Mouse (Mus musculus): ENCODE measurements around the gene Mapk6. TPM values are rescaled to one million over a fixed set of nuclear protein-coding genes. Genes with fewer than 3 reads are reported as not detected.

Mapk6 gene
- polyA plus RNA-seq, 1 experiment from 2014 or later: 167 TPM

DNA sequence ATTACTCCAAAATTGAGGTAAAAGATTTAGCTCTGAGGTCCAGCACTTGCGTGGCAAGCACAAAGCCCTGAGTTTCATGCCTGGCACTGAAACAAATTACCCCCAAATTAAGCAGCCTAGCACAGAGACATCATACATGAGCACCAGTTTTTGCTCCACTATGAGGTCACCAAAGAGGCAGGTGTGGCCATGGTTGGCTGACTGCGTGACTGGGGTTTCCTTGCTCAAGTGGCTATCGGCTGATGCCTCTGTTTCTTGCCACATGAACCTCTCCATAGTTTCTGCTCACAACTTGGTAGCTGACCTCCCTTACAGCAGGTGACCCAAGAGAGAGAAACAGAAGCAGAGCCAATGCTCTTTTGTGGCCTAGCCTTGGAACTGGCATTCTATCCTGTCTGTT is 81.8 kb downstream of the Mapk6 start:
- Histone ChIP-seq H3K4me3 (replicated peaks) (no peak overlapping the region), H3K36me3 (replicated peaks) (peaks cover 18% of the 10 kb centered on the region), H3K27ac (no peak overlapping the region), H3K27me3 (no peaks in the 10 kb centered on the region), H3K4me1 (no peaks in the 10 kb centered on the region), H3K9ac (no peak overlapping the region), H3K4me2 (no peak overlapping the region), H3K9me3 (no peaks in the 10 kb centered on the region)
- 98% methylated on average over 3 of the region's 3 CpGs for WGBS
- ATAC-seq (ENCODE audit: low FRiP score): no peak

DNA sequence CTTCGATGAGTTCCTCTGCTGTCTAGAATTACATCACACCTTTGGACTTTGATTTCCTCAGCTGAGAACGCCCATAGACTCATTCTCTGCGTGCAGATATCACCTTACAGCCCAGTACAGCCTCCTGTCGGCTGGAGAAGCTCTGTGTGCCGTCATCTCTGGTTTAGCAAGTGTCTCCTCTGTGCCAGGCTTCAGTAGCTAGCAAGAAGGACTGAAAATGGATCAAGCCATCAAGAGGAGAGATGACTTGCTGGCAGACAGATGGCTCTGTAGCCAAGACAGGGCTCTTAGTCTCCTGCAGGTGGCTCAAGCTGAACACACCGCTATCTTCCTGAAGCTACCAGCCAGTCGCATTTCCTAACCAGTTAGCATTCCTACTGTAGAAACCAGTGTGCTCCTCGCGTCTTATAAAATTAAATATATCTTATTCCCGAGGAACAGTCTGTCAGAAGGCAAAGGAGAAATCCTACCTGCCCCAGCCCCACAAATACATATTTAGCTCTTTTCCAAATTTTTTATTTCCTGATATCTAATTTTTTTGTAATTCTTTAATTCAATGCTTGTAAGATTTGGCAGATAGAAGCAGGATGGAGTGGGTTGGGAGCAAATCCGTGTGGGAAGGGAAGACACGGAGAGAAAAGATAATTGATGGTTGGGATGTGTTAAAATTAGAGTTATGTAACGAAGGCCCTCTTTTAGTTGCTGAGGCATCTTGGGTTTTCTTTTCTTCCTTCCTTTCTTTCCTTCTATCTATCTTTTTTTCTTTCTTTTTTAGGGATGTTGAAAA is 87.5 kb downstream of the Mapk6 start:
- no peaks in the 10 kb centered on the region for H3K4me1 ChIP-seq
- H3K27me3 ChIP-seq: no peaks in the 10 kb centered on the region
- no peak overlapping the region for H3K27ac ChIP-seq
- H3K36me3 ChIP-seq (replicated peaks): no peaks in the 10 kb centered on the region
- no peak overlapping the region for H3K4me3 ChIP-seq (replicated peaks)
- H3K9ac ChIP-seq: no peak overlapping the region
- 91% methylated on average over 13 of the region's 13 CpGs for WGBS
- H3K9me3 ChIP-seq: no peaks in the 10 kb centered on the region
- no peak overlapping the region for H3K4me2 ChIP-seq
- ATAC-seq (ENCODE audit: low FRiP score): no peak

DNA sequence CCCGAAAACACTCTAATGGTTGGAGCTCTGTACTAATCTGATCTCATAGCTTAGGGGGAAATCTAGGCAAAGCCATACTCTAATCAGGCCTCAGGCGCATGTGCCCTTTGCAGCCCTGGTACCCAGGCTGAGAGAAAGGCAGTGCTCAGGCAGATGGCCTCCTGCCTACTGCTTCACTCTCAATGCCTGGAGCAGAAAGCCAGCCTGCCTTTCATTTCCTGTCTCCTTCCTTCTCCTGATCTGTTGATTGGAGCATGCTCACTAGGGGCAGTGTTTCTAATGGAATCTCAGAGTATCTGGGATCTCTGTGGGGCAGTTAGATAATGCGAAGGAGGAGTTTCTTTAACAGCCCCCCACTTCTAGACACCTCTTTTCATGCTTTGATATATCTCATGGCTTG is 90.4 kb downstream of the Mapk6 start:
- no peak overlapping the region for H3K4me2 ChIP-seq
- H3K27ac ChIP-seq: no peak overlapping the region
- peaks cover 13% of the 10 kb centered on the region for H3K4me1 ChIP-seq
- no peak overlapping the region for H3K9ac ChIP-seq
- no peak for ATAC-seq (ENCODE audit: low FRiP score)
- H3K27me3 ChIP-seq: peaks cover 3% of the 10 kb centered on the region; the same call in 1 of the 2 replicates
- H3K4me3 ChIP-seq (replicated peaks): no peak overlapping the region
- no peaks in the 10 kb centered on the region for H3K36me3 ChIP-seq (replicated peaks)
- 84% methylated on average over 3 of the region's 3 CpGs for WGBS
- no peaks in the 10 kb centered on the region for H3K9me3 ChIP-seq

Other genes starting within 250 kb of the Mapk6 start
- 0.63 and 1.3 TPM in 2 replicates for gene Myo5c, start 178.0 kb downstream of the Mapk6 start, polyA plus RNA-seq (2016; fragmentation: Nextera tagmentation; extraction: Ambion mirVana)
- gene Gnb5, start 103.7 kb downstream of the Mapk6 start, polyA plus RNA-seq (2016; fragmentation: Nextera tagmentation; extraction: Ambion mirVana): 32.6 and 35.5 TPM in 2 replicates
- gene Bcl2l10, start 62.2 kb downstream of the Mapk6 start, polyA plus RNA-seq (2016; fragmentation: Nextera tagmentation; extraction: Ambion mirVana): not detected in 2 replicates
- 55.1 and 57.1 TPM in 2 replicates for gene Leo1, start 31.5 kb upstream of the Mapk6 start, polyA plus RNA-seq (2016; fragmentation: Nextera tagmentation; extraction: Ambion mirVana)
- gene Tmod3, start 149.7 kb upstream of the Mapk6 start, polyA plus RNA-seq (2016; fragmentation: Nextera tagmentation; extraction: Ambion mirVana): 101 and 103 TPM in 2 replicates
- 112 and 121 TPM in 2 replicates for gene Tmod2, start 201.3 kb upstream of the Mapk6 start, polyA plus RNA-seq (2016; fragmentation: Nextera tagmentation; extraction: Ambion mirVana)
- gene Lysmd2, start 215.7 kb upstream of the Mapk6 start, polyA plus RNA-seq (2016; fragmentation: Nextera tagmentation; extraction: Ambion mirVana): 13.8 and 15.5 TPM in 2 replicates

All from forebrain, embryonic 12.5 days (tissue).